Mouse (Mus musculus): ENCODE results near the gene Dmtf1.

GRCm38 (mm10) chr5:9068886-9069285 lies 92.7 kb downstream of the Dmtf1 start:
- TF ChIP-seq POLR2A (IDR thresholded peaks at IDR 0.05; ENCODE audit: insufficient read depth, low read length) (no peak), CTCF (IDR thresholded peaks at IDR 0.05; ENCODE audit: low read depth, low read length) (no peak)

All from ES-Bruce4 (cell line).